Mouse (Mus musculus) small intestine, adult 2 months (tissue): ENCODE measurements at regions not wholly inside any gene's neighbourhood (a gene's known extent, or its start where the extent isn't known, plus 50 kb on each side); places are given as distances from the start of the nearest gene placed in this dataset.

Experiments
- CTCF ChIP-seq: fragments of 200-500 bp; IDR thresholded peaks from 2 replicates; pipeline ENCODE4 v1.5.1; 2012; ENCODE audit warnings: low read depth, mild to moderate bottlenecking, control low read depth, inconsistent platforms, low read length, moderate library complexity, mixed read lengths; ENCODE audit not compliant: insufficient replicate concordance, insufficient read length; ENCODE audit errors: extremely low read depth
- POLR2A ChIP-seq: fragments of 200-500 bp; IDR thresholded peaks from 2 replicates; pipeline ENCODE4 v1.6.1; 2012; ENCODE audit warnings: low read depth, mild to moderate bottlenecking, control low read depth, inconsistent platforms, low read length, moderate library complexity

GRCm38 (mm10) chr19:37754024-37754423 lies 56.4 kb downstream of the Cyp26a1 start:
- TF ChIP-seq CTCF: no peak
- TF ChIP-seq POLR2A: no peak
